Mouse (Mus musculus): ENCODE measurements around the gene Coasy. TPM values are rescaled to one million over a fixed set of nuclear protein-coding genes. Genes with fewer than 3 reads are reported as not detected.

Gene Coasy
- polyA plus RNA-seq (2015; fragmentation: Nextera tagmentation; extraction: Ambion mirVana): 45.8 and 48.2 TPM in 2 replicates

DNA sequence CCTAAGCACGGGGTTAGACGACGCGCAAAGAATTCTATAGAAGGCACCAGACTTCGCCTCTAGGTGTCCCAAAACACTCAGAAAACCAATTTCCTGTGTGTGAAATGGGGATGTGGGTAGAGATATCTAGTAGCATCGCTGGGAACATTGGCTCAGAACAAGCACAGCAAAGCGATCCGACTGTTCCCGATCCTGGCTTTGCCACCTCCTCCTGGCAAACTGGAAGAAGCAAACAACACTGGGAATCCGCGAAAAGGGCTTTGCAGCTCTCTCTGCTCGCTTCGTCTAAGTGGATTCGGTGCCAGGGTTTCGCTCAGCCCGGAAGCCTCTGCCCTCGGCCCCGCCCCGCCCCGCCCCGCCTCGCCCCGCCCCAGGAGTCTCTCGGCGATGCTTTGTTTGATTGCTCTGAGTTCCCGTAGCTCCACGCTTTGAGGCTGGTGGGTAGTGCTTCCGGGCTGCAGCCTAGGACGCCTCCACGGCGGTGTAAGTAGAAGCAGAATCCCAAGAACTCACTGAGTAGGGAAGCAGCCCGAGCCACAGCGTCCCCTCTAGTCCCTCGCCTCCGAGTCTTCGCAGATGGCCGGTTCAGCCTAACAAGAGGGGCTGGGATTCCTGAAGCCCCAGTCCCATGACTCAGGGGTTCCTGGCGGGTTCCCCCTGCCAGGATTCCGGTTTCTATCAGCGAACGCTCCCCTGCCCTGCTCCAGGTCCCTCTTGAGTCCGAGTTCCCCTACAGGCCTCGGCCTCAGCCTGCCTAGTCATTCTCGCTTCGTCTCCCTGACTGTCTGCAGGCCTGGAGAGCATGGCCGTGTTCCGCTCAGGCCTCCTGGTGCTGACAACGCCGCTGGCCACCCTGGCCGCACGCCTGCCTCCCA is at the start of gene Coasy:
TSS of gene Coasy (plus strand) at position 358 of the 875 bp plus-strand sequence.
- H3K27me3 ChIP-seq: peaks cover 40% of the 10 kb centered on the region
- H3K4me2 ChIP-seq: peak within 1 kb of the TSS; percentile 99
- H3K9me3 ChIP-seq (replicated peaks): no peaks in the 10 kb centered on the region
- peak within 1 kb of the TSS; percentile 86 for H3K27ac ChIP-seq
- WGBS: under 1% methylated on average over 51 of the region's 51 CpGs
- H3K4me3 ChIP-seq: peak within 1 kb of the TSS; percentile 69
- ATAC-seq: peak; percentile 90
- peak within 1 kb of the TSS; percentile 84 for H3K9ac ChIP-seq
- peaks cover 14% of the 10 kb centered on the region; the same call in 1 of the 2 replicates for H3K36me3 ChIP-seq (ENCODE audit: poor library complexity, severe bottlenecking)
- H3K4me1 ChIP-seq: peaks cover 37% of the 10 kb centered on the region

DNA sequence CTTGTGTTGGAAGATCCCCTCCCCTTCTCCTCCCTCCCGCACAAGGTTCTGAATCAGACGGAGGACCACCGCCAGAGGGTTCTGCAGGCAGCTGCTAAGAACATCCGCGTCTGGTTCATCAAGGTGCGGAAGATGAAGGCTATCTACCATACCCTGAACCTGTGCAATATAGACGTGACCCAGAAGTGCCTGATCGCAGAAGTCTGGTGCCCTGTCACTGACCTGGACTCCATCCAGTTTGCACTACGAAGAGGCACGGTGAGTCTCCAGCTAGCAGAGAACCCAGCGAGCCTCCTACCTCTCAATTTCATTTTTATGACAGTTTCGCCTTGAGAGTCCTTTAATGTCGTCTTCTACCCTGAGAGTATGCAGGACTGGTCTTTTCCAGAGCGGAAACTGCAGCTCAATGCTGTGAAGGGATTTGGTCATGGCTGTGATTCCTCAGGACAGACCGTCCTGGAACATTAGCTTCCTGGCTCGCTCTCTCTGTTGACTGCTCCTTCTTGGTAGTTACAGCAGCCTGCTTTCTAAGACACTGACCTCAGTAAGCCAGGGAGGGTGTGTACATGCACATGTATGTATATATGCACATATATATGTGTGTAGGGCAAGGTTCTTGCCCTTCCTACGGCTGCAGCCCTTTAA is 48.4 kb upstream of the Coasy start:
- no peak for ATAC-seq
- H3K4me3 ChIP-seq: no peak overlapping the region
- no peaks in the 10 kb centered on the region for H3K27me3 ChIP-seq
- peaks cover 93% of the 10 kb centered on the region for H3K36me3 ChIP-seq (ENCODE audit: poor library complexity, severe bottlenecking)
- WGBS: 95% methylated on average over 17 of the region's 17 CpGs
- H3K4me1 ChIP-seq: no peaks in the 10 kb centered on the region
- no peak overlapping the region for H3K27ac ChIP-seq
- no peaks in the 10 kb centered on the region for H3K9me3 ChIP-seq (replicated peaks)
- no peak overlapping the region for H3K4me2 ChIP-seq
- no peak overlapping the region for H3K9ac ChIP-seq

DNA sequence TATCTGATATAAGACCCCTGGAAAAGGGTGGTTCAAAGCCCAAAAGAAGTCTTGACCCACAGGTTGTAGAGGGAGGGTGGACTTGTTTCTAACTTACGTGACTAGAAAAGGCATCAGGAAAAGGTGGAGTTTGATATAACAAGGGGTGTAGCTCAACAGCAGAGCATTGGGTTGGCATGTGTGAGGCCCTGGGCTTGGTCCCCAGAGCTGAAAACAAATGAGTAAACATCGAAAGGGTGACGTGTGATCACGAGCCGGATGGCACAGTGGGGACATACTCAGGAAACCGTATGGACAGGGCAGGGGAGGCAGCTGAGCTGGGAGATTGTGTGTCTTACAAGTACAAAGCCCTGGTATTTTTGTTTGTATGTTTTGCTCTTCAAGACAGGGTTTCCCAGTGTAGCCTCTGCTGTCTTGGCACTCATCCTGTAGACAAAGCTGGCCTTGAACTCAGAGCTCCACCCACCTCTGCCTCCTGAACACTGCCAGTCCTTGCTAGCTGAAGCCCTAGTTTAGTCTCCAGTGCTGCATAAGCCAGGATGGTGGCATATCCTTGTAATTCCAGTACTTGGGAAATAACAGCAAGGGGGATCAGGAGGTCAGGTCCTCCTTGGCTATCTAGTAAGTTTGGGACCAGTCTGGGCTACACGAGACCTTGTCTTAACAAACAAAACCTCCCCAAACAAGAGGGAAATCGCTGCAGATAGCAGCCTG is 47.6 kb upstream of the Coasy start:
- Histone ChIP-seq H3K36me3 (ENCODE audit: poor library complexity, severe bottlenecking) (peaks cover 93% of the 10 kb centered on the region), H3K4me2 (no peak overlapping the region), H3K4me1 (no peaks in the 10 kb centered on the region), H3K9ac (no peak overlapping the region), H3K9me3 (replicated peaks) (no peaks in the 10 kb centered on the region), H3K27me3 (no peaks in the 10 kb centered on the region), H3K27ac (no peak overlapping the region), H3K4me3 (no peak overlapping the region)
- ATAC-seq: no peak
- 94% methylated on average over 8 of the region's 8 CpGs for WGBS

DNA sequence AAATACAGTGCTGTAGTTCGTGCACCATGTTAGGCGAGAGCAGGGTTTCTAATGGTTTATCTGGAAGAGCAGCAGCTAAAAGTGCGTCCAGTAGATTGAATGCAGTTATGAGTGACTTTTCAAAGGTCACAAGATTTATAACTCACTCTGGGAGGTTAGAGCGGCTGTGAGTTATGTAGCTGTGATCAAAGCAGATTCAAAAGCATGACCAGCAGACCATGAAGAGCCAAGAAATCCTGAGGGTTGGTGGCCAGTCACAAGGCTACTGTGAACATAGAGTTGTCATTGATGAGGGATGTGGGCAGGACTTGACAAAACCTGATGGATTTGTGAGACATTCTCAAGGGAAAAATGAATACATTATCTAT is 47.1 kb upstream of the Coasy start:
- 94% methylated on average over 4 of the region's 4 CpGs for WGBS
- Histone ChIP-seq H3K4me1 (no peaks in the 10 kb centered on the region), H3K27ac (no peak overlapping the region), H3K4me2 (no peak overlapping the region), H3K9me3 (replicated peaks) (no peaks in the 10 kb centered on the region), H3K4me3 (no peak overlapping the region), H3K36me3 (ENCODE audit: poor library complexity, severe bottlenecking) (peaks cover 93% of the 10 kb centered on the region), H3K9ac (no peak overlapping the region), H3K27me3 (no peaks in the 10 kb centered on the region)
- ATAC-seq: no peak

DNA sequence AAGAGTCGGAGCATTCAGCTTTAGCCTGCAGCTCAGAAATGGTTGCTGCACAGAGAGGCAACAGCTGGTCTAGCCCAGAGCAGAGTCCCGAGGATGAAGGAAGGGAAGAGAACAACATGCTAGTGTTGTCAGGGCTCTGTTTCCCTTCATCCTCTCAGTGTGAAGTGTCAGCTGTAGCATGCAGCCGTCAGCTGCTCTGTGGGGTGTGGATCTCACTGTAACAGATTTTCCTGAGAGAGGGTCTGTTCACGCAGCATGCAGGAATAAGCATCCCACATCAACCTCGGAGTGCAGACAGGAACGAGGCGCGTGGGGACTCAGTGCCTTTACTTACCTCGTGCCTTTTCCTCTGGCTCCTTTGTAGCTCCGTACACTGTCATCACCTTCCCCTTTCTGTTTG is 44.6 kb upstream of the Coasy start:
- no peak overlapping the region for H3K9ac ChIP-seq
- no peaks in the 10 kb centered on the region for H3K27me3 ChIP-seq
- 84% methylated on average over 10 of the region's 10 CpGs for WGBS
- H3K4me2 ChIP-seq: no peak overlapping the region
- peaks cover 94% of the 10 kb centered on the region for H3K36me3 ChIP-seq (ENCODE audit: poor library complexity, severe bottlenecking)
- no peaks in the 10 kb centered on the region for H3K4me1 ChIP-seq
- H3K9me3 ChIP-seq (replicated peaks): no peaks in the 10 kb centered on the region
- H3K4me3 ChIP-seq: no peak overlapping the region
- H3K27ac ChIP-seq: no peak overlapping the region
- ATAC-seq: no peak

DNA sequence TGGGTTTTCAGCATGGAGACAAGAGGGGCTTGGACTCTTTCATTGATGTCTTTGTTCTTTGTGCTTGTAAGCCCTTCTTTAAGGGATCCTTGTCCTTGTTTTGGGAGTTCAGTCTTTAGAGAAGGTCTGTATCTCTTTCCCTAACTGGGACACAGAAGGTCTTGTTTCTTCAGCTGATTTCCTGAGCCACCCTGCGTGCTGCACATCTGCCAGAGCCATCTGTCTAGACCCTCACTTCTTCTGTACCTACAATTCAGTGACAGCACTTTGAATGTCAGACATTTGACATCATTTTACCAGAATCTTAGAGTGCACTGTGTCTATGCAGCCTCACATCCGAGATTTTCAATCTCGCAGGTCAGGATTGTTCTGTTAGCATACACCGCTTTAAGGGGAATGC is 36.5 kb upstream of the Coasy start:
- H3K4me3 ChIP-seq: no peak overlapping the region
- H3K27ac ChIP-seq: no peak overlapping the region
- no peak overlapping the region for H3K4me2 ChIP-seq
- ATAC-seq: no peak
- 93% methylated on average over 4 of the region's 4 CpGs for WGBS
- H3K9me3 ChIP-seq (replicated peaks): no peaks in the 10 kb centered on the region
- peaks cover 99% of the 10 kb centered on the region for H3K36me3 ChIP-seq (ENCODE audit: poor library complexity, severe bottlenecking)
- no peaks in the 10 kb centered on the region for H3K4me1 ChIP-seq
- H3K27me3 ChIP-seq: no peaks in the 10 kb centered on the region
- H3K9ac ChIP-seq: no peak overlapping the region

DNA sequence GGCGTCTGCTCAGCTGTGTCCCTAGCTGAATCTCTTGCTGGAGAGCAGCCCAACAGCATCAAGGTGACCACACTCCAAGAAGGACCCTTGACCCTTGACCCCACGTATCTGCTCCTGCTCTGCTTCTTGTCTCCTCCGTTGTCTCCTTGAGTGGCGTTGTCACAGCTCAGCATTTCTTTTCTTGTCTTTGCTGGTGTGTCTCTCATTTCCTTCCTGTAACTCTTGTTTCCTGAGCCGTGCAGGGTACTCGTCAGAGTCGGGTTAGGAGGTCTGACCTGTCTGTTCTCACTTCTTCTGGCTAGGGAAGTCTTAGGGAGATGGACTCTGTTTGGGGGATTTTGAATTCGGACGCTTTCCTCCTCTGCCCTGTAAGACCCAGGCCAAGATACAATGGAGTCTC is 35.9 kb upstream of the Coasy start:
- 78% methylated on average over 9 of the region's 9 CpGs for WGBS
- Histone ChIP-seq H3K9ac (no peak overlapping the region), H3K27ac (no peak overlapping the region), H3K4me3 (no peak overlapping the region), H3K36me3 (ENCODE audit: poor library complexity, severe bottlenecking) (peaks cover 100% of the 10 kb centered on the region), H3K4me1 (no peaks in the 10 kb centered on the region), H3K9me3 (replicated peaks) (no peaks in the 10 kb centered on the region), H3K4me2 (no peak overlapping the region), H3K27me3 (no peaks in the 10 kb centered on the region)
- ATAC-seq: no peak

DNA sequence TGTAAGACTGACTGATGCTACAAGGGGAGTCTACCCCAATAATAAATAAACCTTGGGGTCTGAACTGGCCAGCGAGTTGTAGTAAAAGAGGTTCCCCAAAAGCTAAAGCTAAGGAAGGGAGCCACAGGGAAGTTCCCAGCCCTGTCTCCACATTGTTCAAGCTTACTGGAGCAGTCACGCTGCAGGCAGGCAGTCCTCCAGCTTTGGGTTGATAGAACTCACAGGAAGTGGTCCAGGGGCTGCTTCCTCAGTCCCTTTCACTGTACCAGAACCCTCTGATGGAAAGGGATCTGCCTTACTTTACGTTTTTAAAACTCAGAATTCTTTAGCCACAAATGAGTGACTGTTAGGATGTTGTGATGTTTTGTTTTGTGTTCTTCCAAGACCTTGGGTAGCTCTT is 34.9 kb upstream of the Coasy start:
- Histone ChIP-seq H3K4me1 (no peaks in the 10 kb centered on the region), H3K4me2 (no peak overlapping the region), H3K9ac (no peak overlapping the region), H3K27me3 (no peaks in the 10 kb centered on the region), H3K27ac (no peak overlapping the region), H3K36me3 (ENCODE audit: poor library complexity, severe bottlenecking) (peaks cover 100% of the 10 kb centered on the region), H3K9me3 (replicated peaks) (no peaks in the 10 kb centered on the region), H3K4me3 (no peak overlapping the region)
- 83% methylated on average over 3 of the region's 3 CpGs for WGBS
- no peak for ATAC-seq

DNA sequence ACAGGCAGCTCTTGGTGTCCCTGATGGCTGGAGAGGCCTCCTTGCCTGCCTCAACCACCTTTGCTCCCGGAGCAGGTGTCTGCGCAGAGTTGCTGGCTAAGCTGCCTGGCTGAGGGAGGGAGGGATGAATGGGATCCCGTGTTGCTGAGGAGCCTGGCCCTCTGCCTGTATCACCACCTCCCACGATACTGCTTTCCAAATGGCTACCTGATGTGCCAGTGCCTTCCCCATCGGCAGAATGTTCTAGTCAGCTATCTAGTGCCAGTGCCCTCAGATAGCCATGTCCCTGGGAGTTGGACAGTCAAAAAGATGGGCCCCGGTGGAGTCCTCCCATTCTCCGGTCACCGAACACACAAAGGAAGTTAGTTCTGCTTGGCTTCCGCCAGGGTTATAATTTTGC is 32.0 kb upstream of the Coasy start:
- Histone ChIP-seq H3K4me3 (no peak overlapping the region), H3K27me3 (no peaks in the 10 kb centered on the region), H3K9me3 (replicated peaks) (no peaks in the 10 kb centered on the region), H3K4me1 (no peaks in the 10 kb centered on the region), H3K36me3 (ENCODE audit: poor library complexity, severe bottlenecking) (peaks cover 98% of the 10 kb centered on the region), H3K9ac (no peak overlapping the region), H3K4me2 (no peak overlapping the region), H3K27ac (no peak overlapping the region)
- no peak for ATAC-seq
- WGBS: 88% methylated on average over 9 of the region's 9 CpGs

DNA sequence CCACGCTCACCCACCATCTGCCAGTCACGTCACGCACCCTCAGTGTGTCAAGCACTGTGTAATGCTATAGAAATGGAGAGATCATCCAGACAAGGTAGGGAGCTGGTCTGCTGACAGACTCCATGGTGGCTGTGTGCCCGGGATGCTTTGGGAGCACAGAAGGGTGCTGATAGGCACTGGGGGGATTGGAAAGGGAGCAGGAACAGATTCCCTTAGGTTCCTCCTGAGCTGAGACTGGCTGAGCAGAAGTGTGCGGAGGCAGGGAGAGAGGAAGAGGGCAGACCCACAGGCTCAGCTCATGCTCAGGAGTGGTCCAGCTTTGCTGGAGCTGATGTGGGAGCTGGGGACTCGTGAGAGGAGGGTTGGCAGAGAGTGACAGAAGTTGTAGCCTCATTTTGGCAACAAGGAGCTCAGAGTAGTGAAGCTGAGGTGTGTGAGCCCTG is 31.3 kb upstream of the Coasy start:
- H3K4me1 ChIP-seq: no peaks in the 10 kb centered on the region
- no peaks in the 10 kb centered on the region for H3K9me3 ChIP-seq (replicated peaks)
- H3K4me2 ChIP-seq: no peak overlapping the region
- no peak; the same call in 1 of the 2 replicates for ATAC-seq
- H3K4me3 ChIP-seq: no peak overlapping the region
- no peak overlapping the region for H3K27ac ChIP-seq
- 85% methylated on average over 6 of the region's 6 CpGs for WGBS
- H3K36me3 ChIP-seq (ENCODE audit: poor library complexity, severe bottlenecking): peaks cover 98% of the 10 kb centered on the region
- H3K27me3 ChIP-seq: no peaks in the 10 kb centered on the region
- no peak overlapping the region for H3K9ac ChIP-seq

DNA sequence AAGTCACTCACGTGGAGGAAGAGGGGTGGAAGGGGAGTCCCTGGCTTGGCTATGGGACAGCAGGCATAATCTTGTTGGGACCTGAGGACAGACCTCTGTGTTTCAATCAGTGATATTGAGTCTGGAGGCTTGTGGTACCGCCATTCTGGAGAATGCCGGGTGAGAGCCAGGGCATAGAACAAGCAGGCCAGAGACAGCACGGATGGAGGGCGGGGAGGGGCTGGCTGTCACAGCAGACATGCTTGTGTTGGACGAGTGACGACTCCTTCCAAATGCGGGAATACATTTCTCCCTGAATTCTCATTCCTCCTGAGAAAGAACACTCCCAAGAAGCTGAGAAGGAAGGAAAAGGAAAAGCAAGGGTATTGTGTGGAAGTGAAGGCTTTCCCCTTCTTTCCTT is 30.7 kb upstream of the Coasy start:
- WGBS: 90% methylated on average over 8 of the region's 8 CpGs
- no peak for ATAC-seq

More for the DNA sequence above, 30.7 kb upstream of the Coasy start:
- H3K4me1 ChIP-seq: no peaks in the 10 kb centered on the region
- no peaks in the 10 kb centered on the region for H3K27me3 ChIP-seq
- H3K9me3 ChIP-seq (replicated peaks): no peaks in the 10 kb centered on the region
- H3K4me3 ChIP-seq: no peak overlapping the region
- H3K9ac ChIP-seq: no peak overlapping the region
- H3K27ac ChIP-seq: no peak overlapping the region
- no peak overlapping the region for H3K4me2 ChIP-seq
- peaks cover 97% of the 10 kb centered on the region for H3K36me3 ChIP-seq (ENCODE audit: poor library complexity, severe bottlenecking)

Data from forebrain, embryonic 13.5 days (tissue).